Mouse (Mus musculus) liver, embryonic 13.5 days (tissue): ENCODE measurements around the gene Tmem138. TPM values are rescaled to one million over a fixed set of nuclear protein-coding genes. Genes with fewer than 3 reads are reported as not detected.
"Not testable (repeated sequence)": the region's sequence is repeated elsewhere in the genome, so short reads cannot be mapped to it uniquely, and the experiment has no call there.

Source experiments
- ATAC-seq: fragments of 200-750 bp; cut with Nextera tagmentation; 2 replicates; pipeline ENCODE4 v1.8.0; 2017; ENCODE audit warnings: low read depth, mild to moderate bottlenecking, moderate number of reproducible peaks, moderate library complexity
- DNase-seq: peaks from one replicate; pipeline ENCODE4 v3.0.0; 2022
- H3K27ac ChIP-seq: fragments of 300-500 bp; sonication (generic); 2 replicates; pipeline ENCODE4 v1.5.1; 2015; ENCODE audit warnings: moderate library complexity, mild to moderate bottlenecking, inconsistent platforms
- H3K27me3 ChIP-seq: fragments of 300-500 bp; sonication (generic); 2 replicates; pipeline ENCODE4 v1.6.1; 2015; ENCODE audit warnings: mild to moderate bottlenecking, inconsistent platforms
- H3K36me3 ChIP-seq: fragments of 300-500 bp; sonication (generic); 2 replicates; pipeline ENCODE4 v1.6.1; 2015; ENCODE audit warnings: mild to moderate bottlenecking, inconsistent platforms
- H3K4me1 ChIP-seq: fragments of 300-500 bp; sonication (generic); replicated peaks from 2 replicates; pipeline ENCODE4 v1.6.1; 2015; ENCODE audit warnings: inconsistent platforms
- H3K4me2 ChIP-seq: fragments of 300-500 bp; sonication (generic); 2 replicates; pipeline ENCODE4 v1.6.1; 2015; ENCODE audit warnings: inconsistent platforms, mild to moderate bottlenecking, moderate library complexity
- H3K4me3 ChIP-seq: fragments of 300-500 bp; sonication (generic); replicated peaks from 2 replicates; pipeline ENCODE4 v1.5.1; 2015; ENCODE audit warnings: mild to moderate bottlenecking, inconsistent platforms
- H3K9ac ChIP-seq: fragments of 300-500 bp; sonication (generic); 2 replicates; pipeline ENCODE4 v1.6.1; 2015; ENCODE audit warnings: mild to moderate bottlenecking, inconsistent platforms
- H3K9me3 ChIP-seq: fragments of 300-500 bp; sonication (generic); replicated peaks from 2 replicates; pipeline ENCODE4 v1.6.1; 2016; ENCODE audit warnings: inconsistent platforms
- WGBS: fragments of 180-500 bp; shearing (Covaris S2); methylation state at CpG from one replicate; pipeline ENCODE4 v1.1.7; 2015; ENCODE audit not compliant: insufficient replicate concordance; 5-methylcytosine and 5-hydroxymethylcytosine counted together
- polyA plus RNA-seq: library from polyadenylated mRNA; unstranded; fragments of >200 nt; fragmentation: Nextera tagmentation; extraction: Ambion mirVana; gene quantifications from 2 replicates; pipeline ENCODE4 v1.2.1, GENCODE M21; 2015

The Tmem138 gene
- polyA plus RNA-seq, 1 experiment from 2014 or later: 14.9 TPM

- ATAC-seq (no peak), DNase-seq (no peak)
- no peak overlapping the region for H3K4me3 ChIP-seq
- no peak overlapping the region for H3K9ac ChIP-seq
- 63% methylated on average over 4 of the region's 4 CpGs for WGBS
- peaks cover 12% of the 10 kb centered on the region; the same call in 1 of the 2 replicates for H3K4me1 ChIP-seq
- H3K27me3 ChIP-seq: no peaks in the 10 kb centered on the region
- H3K36me3 ChIP-seq: peaks cover 9% of the 10 kb centered on the region; the same call in 1 of the 2 replicates
- no peak overlapping the region for H3K4me2 ChIP-seq
- H3K9me3 ChIP-seq: no peaks in the 10 kb centered on the region
- H3K27ac ChIP-seq: no peak overlapping the region; the same call in 1 of the 2 replicates
Measured at GRCm38 (mm10) chr19:10565217-10565616, 11.9 kb downstream of the Tmem138 start.

- Histone ChIP-seq H3K27ac (no peak overlapping the region), H3K9ac (no peak overlapping the region), H3K36me3 (0 out of 2 replicates have a peak, but pooled peaks cover 4% of the 10 kb centered on the region), H3K4me3 (no peak overlapping the region), H3K9me3 (no peaks in the 10 kb centered on the region), H3K4me2 (no peak overlapping the region), H3K4me1 (peaks cover 12% of the 10 kb centered on the region; the same call in 1 of the 2 replicates), H3K27me3 (no peaks in the 10 kb centered on the region)
- DNase-seq: no peak
- no peak for ATAC-seq
- WGBS: 58% methylated on average over 6 of the region's 6 CpGs
Measured at GRCm38 (mm10) chr19:10564278-10564677, 12.9 kb downstream of the Tmem138 start.

- H3K27ac ChIP-seq: peak overlapping the region; percentile 35
- H3K4me2 ChIP-seq: no peak overlapping the region
- H3K9ac ChIP-seq: no peak overlapping the region
- no peaks in the 10 kb centered on the region for H3K27me3 ChIP-seq
- no peak for DNase-seq
- ATAC-seq: no peak
- 53% methylated on average over 5 of the region's 5 CpGs for WGBS
- no peaks in the 10 kb centered on the region for H3K9me3 ChIP-seq
- no peaks in the 10 kb centered on the region for H3K36me3 ChIP-seq
- H3K4me1 ChIP-seq: peaks cover 12% of the 10 kb centered on the region; the same call in 1 of the 2 replicates
- no peak overlapping the region for H3K4me3 ChIP-seq
Measured at GRCm38 (mm10) chr19:10562351-10562750, 14.8 kb downstream of the Tmem138 start.

- WGBS: 37% methylated on average over 6 of the region's 6 CpGs
- H3K9me3 ChIP-seq: no peaks in the 10 kb centered on the region
- no peak overlapping the region for H3K9ac ChIP-seq
- H3K27me3 ChIP-seq: no peaks in the 10 kb centered on the region
- no peak overlapping the region for H3K4me2 ChIP-seq
- no peak overlapping the region for H3K4me3 ChIP-seq
- no peak; the same call in 1 of the 2 replicates for ATAC-seq
- peaks cover 17% of the 10 kb centered on the region; the same call in 1 of the 2 replicates for H3K4me1 ChIP-seq
- no peak for DNase-seq
- H3K27ac ChIP-seq: peak overlapping the region; percentile 51
- no peaks in the 10 kb centered on the region for H3K36me3 ChIP-seq
Measured at GRCm38 (mm10) chr19:10561558-10562314, 15.4 kb downstream of the Tmem138 start.

GRCm38 (mm10) chr19:10560108-10560507 lies 17.1 kb downstream of the Tmem138 start:
- no peak overlapping the region for H3K4me3 ChIP-seq
- H3K27ac ChIP-seq: no peak overlapping the region
- no peak overlapping the region for H3K4me2 ChIP-seq
- no peak overlapping the region for H3K9ac ChIP-seq
- ATAC-seq (no peak), DNase-seq (no peak)
- no peaks in the 10 kb centered on the region for H3K27me3 ChIP-seq
- H3K4me1 ChIP-seq: peaks cover 24% of the 10 kb centered on the region
- no peaks in the 10 kb centered on the region for H3K36me3 ChIP-seq
- no peaks in the 10 kb centered on the region for H3K9me3 ChIP-seq
- 48% methylated on average over 5 of the region's 5 CpGs for WGBS

GRCm38 (mm10) chr19:10557837-10558375 lies 19.3 kb downstream of the Tmem138 start:
- not testable (repeated sequence) for DNase-seq, ATAC-seq, H3K4me3 ChIP-seq, H3K9me3 ChIP-seq, H3K27me3 ChIP-seq, H3K9ac ChIP-seq, H3K4me2 ChIP-seq, H3K36me3 ChIP-seq, H3K27ac ChIP-seq
- 63% methylated on average over 4 of the region's 4 CpGs for WGBS
- H3K4me1 ChIP-seq: peaks cover 34% of the 10 kb centered on the region

- no peak overlapping the region for H3K4me3 ChIP-seq
- peaks cover 4% of the 10 kb centered on the region; the same call in 1 of the 2 replicates for H3K36me3 ChIP-seq
- no peak overlapping the region for H3K9ac ChIP-seq
- DNase-seq (no peak), ATAC-seq (no peak)
- H3K4me2 ChIP-seq: no peak overlapping the region
- H3K4me1 ChIP-seq: peaks cover 34% of the 10 kb centered on the region
- WGBS: 62% methylated on average over 2 of the region's 2 CpGs
- no peak overlapping the region for H3K27ac ChIP-seq
- H3K9me3 ChIP-seq: no peaks in the 10 kb centered on the region
- H3K27me3 ChIP-seq: no peaks in the 10 kb centered on the region
Measured at GRCm38 (mm10) chr19:10557430-10557829, 19.7 kb downstream of the Tmem138 start.

- DNase-seq: no peak
- Histone ChIP-seq H3K9ac (no peak overlapping the region; the same call in 1 of the 2 replicates), H3K4me2 (no peak overlapping the region), H3K27ac (peak overlapping the region; percentile 66), H3K36me3 (peaks cover 8% of the 10 kb centered on the region; the same call in 1 of the 2 replicates), H3K4me3 (no peak overlapping the region), H3K4me1 (peaks cover 31% of the 10 kb centered on the region), H3K27me3 (no peaks in the 10 kb centered on the region), H3K9me3 (no peaks in the 10 kb centered on the region)
- ATAC-seq: no peak
- 41% methylated on average over 2 of the region's 2 CpGs for WGBS
Measured at GRCm38 (mm10) chr19:10557001-10557400, 20.2 kb downstream of the Tmem138 start.

GRCm38 (mm10) chr19:10555624-10556510 lies 21.3 kb downstream of the Tmem138 start, which contains the start of gene Tmem216:
TSS of gene Tmem216 (minus strand) at chr19:10556238.
- WGBS: 3% methylated on average over 43 of the region's 43 CpGs
- H3K9ac ChIP-seq: peak within 1 kb of the TSS; percentile 74
- peak within 1 kb of the TSS; percentile 79 for H3K4me2 ChIP-seq
- peak within 1 kb of the TSS; percentile 66 for H3K27ac ChIP-seq
- peaks cover 26% of the 10 kb centered on the region for H3K4me1 ChIP-seq
- no peaks in the 10 kb centered on the region for H3K27me3 ChIP-seq
- H3K9me3 ChIP-seq: no peaks in the 10 kb centered on the region
- peak within 1 kb of the TSS; percentile 68 for H3K4me3 ChIP-seq
- ATAC-seq: peak; percentile 100
- DNase-seq: peak; percentile 79
- H3K36me3 ChIP-seq: peaks cover 18% of the 10 kb centered on the region

GRCm38 (mm10) chr19:10539454-10539853 lies 37.7 kb downstream of the Tmem138 start:
- H3K27me3 ChIP-seq: no peaks in the 10 kb centered on the region
- peak overlapping the region; percentile 58 for H3K27ac ChIP-seq
- no peak overlapping the region for H3K9ac ChIP-seq
- ATAC-seq: peak; percentile 93
- H3K36me3 ChIP-seq: peaks cover 91% of the 10 kb centered on the region
- peak; percentile 50 for DNase-seq
- peaks cover 12% of the 10 kb centered on the region for H3K4me1 ChIP-seq
- H3K9me3 ChIP-seq: no peaks in the 10 kb centered on the region
- H3K4me3 ChIP-seq: no peak overlapping the region
- peak overlapping the region; percentile 28; the same call in 1 of the 2 replicates for H3K4me2 ChIP-seq
- WGBS: 39% methylated on average over 5 of the region's 5 CpGs

GRCm38 (mm10) chr19:10530082-10530481 lies 47.1 kb downstream of the Tmem138 start:
- DNase-seq: no peak
- no peak overlapping the region for H3K27ac ChIP-seq
- H3K36me3 ChIP-seq: peaks cover 72% of the 10 kb centered on the region
- no peak overlapping the region for H3K9ac ChIP-seq
- no peaks in the 10 kb centered on the region for H3K27me3 ChIP-seq
- no peak for ATAC-seq
- no peak overlapping the region for H3K4me2 ChIP-seq
- peaks cover 22% of the 10 kb centered on the region for H3K4me1 ChIP-seq
- H3K4me3 ChIP-seq: no peak overlapping the region
- no peaks in the 10 kb centered on the region for H3K9me3 ChIP-seq
- 93% methylated on average over 1 of the region's 1 CpGs for WGBS
